8 mouse cellular contexts compared by ENCODE assay signal in genomic region chr5:99927951-99928350, GRCm38 (mm10). TPM values are rescaled to one million over a fixed set of nuclear protein-coding genes. Genes with fewer than 3 reads are reported as not detected.
A peak's percentile ranks its signal among the peaks of the same experiment; 100 is the strongest.
DNase-seq lines count a peak whose midpoint lies in the region; ATAC-seq and TF ChIP-seq lines count a peak whose summit lies in the region.

No protein-coding gene starts in this region.

- H3K4me1 ChIP-seq in cerebellum, adult 2 months (ENCODE audit: control insufficient read depth, insufficient read depth, low read length) = no peaks in the 10 kb centered on the region
- no peaks in the 10 kb centered on the region for H3K4me1 ChIP-seq in neural tube, embryonic 15.5 days

- no peak overlapping the region for H3K4me2 ChIP-seq in neural tube, embryonic 15.5 days

- peak; percentile 56 for TF ChIP-seq CTCF in cerebellum, adult 2 months (IDR thresholded peaks at IDR 0.05; ENCODE audit: borderline replicate concordance, insufficient read depth, low read depth, low read length)

- no peaks in the 10 kb centered on the region for H3K27me3 ChIP-seq in cerebellum, adult 2 months (ENCODE audit: control insufficient read depth, insufficient read depth, low read length)
- H3K27me3 ChIP-seq in neural tube, embryonic 15.5 days (replicated peaks) = no peaks in the 10 kb centered on the region

- peak in 1 of 2 experiments; percentile 16 for DNase-seq in cerebellum, adult 2 months
- DNase-seq in cerebellum, adult 9-11 months = no peak
- peak; percentile 44 for DNase-seq in neural tube, embryonic 10.5 days (ENCODE audit: extremely low spot score, low spot score)
- DNase-seq in kidney, adult 8-10 months = peak; percentile 23 to 64
- DNase-seq in frontal cortex, postnatal 10 days (ENCODE audit: low spot score in 2 of 2) = no peak

- no peak overlapping the region for H3K27ac ChIP-seq in cerebellum, adult 2 months (ENCODE audit: insufficient read depth, low read length)
- H3K27ac ChIP-seq in neural tube, embryonic 15.5 days (replicated peaks) = no peak overlapping the region

- no peaks in the 10 kb centered on the region for H3K9me3 ChIP-seq in neural tube, embryonic 15.5 days (replicated peaks)

- H3K36me3 ChIP-seq in neural tube, embryonic 15.5 days = no peaks in the 10 kb centered on the region

- no peak for ATAC-seq in neural tube, embryonic 15.5 days (ENCODE audit: low FRiP score)
- peak; percentile 89 for ATAC-seq in common myeloid progenitor, adult 5-6 weeks (replicated peaks; ENCODE audit: low read depth, poor library complexity, severe bottlenecking)
- ATAC-seq in monocyte, adult 5-6 weeks (replicated peaks; ENCODE audit: insufficient number of reproducible peaks, low FRiP score, low TSS enrichment, poor library complexity, severe bottlenecking) = peak; percentile 76

- H3K9ac ChIP-seq in neural tube, embryonic 15.5 days (replicated peaks) = no peak overlapping the region

- H3K4me3 ChIP-seq in cerebellum, adult 2 months (replicated peaks; ENCODE audit: insufficient read depth, low read depth, low read length) = no peak overlapping the region
- H3K4me3 ChIP-seq in neural tube, embryonic 15.5 days (replicated peaks) = no peak overlapping the region

- TF ChIP-seq POLR2A in cerebellum, adult 2 months (IDR thresholded peaks at IDR 0.05; ENCODE audit: borderline replicate concordance, insufficient read depth, low read length) = no peak

- WGBS in cerebellum, adult 2 months = 56% methylated on average over 4 of the region's 4 CpGs
- WGBS in neural tube, embryonic 15.5 days = 58% methylated on average over 4 of the region's 4 CpGs

RNA-seq across cellular contexts. Expression of gene Vamp9, which starts 21.9 kb away (rescaled TPM):
- polyA plus RNA-seq in cerebellum, adult 2 months (2012; rRNA removed) = 0.84 TPM in 1 of 2 replicates, not detected in the other
- 1.4 TPM in 2 replicates for polyA plus RNA-seq in neural tube, embryonic 15.5 days (2015; fragmentation: Nextera tagmentation; extraction: Ambion mirVana)
- not detected in 2 replicates for total RNA-seq in common myeloid progenitor, adult 5-6 weeks (2017)
- not detected in 3 replicates for total RNA-seq in monocyte, adult 5-6 weeks (2017)

RNA-seq across cellular contexts. Expression of gene Hnrnpd, which starts 50.8 kb away (rescaled TPM):
- polyA plus RNA-seq in cerebellum, adult 2 months (2012; rRNA removed) = 114 and 127 TPM in 2 replicates
- polyA plus RNA-seq in neural tube, embryonic 15.5 days (2015; fragmentation: Nextera tagmentation; extraction: Ambion mirVana) = 128 and 147 TPM in 2 replicates
- total RNA-seq in common myeloid progenitor, adult 5-6 weeks (2017) = 181 and 264 TPM in 2 replicates
- 67.5 to 152 TPM (median 113 TPM) in 3 replicates for total RNA-seq in monocyte, adult 5-6 weeks (2017)

RNA-seq across cellular contexts. Expression of gene 4930524J08Rik, which starts 50.9 kb away (rescaled TPM):
- 1.6 and 1.8 TPM in 2 replicates for polyA plus RNA-seq in cerebellum, adult 2 months (2012; rRNA removed)
- 2.3 TPM in 2 replicates for polyA plus RNA-seq in neural tube, embryonic 15.5 days (2015; fragmentation: Nextera tagmentation; extraction: Ambion mirVana)
- 1.4 TPM in 1 of 2 replicates, not detected in the other for total RNA-seq in common myeloid progenitor, adult 5-6 weeks (2017)
- total RNA-seq in monocyte, adult 5-6 weeks (2017) = 1.3 TPM in 1 of 3 replicates, not detected in the others

Comparison
In these comparisons a context has a peak if more than half of its experiments do, and no peak if none do; other contexts are left out.
1. DNase-seq: peak in neural tube, embryonic 10.5 days (single experiment) and kidney, adult 8-10 months (2 of 2); none in cerebellum, adult 9-11 months (single experiment) and frontal cortex, postnatal 10 days (0 of 2).